Mouse (Mus musculus) heart, embryonic 14.5 days (tissue): ENCODE results near the gene Tmed10. TPM values are rescaled to one million over a fixed set of nuclear protein-coding genes. Genes with fewer than 3 reads are reported as not detected.

Source experiments
- ATAC-seq: fragments of 200-750 bp; cut with Nextera tagmentation; 2 replicates; pipeline ENCODE4 v1.8.0; 2017; ENCODE audit warnings: low read depth, moderate TSS enrichment; ENCODE audit not compliant: insufficient number of reproducible peaks, insufficient read depth, low FRiP score
- H3K27ac ChIP-seq, 2 experiments: fragments of 200-500 bp in 1 of 2; fragments of 300-500 bp in 1 of 2; sonication (generic) in 1 of 2; replicated peaks in 1 of 2; 2 replicates each; pipeline ENCODE4 v1.5.1; 2012 to 2014; ENCODE audit warnings: low read depth in 2 of 2, low read length in 2 of 2, control low read depth in 1 of 2, mild to moderate bottlenecking in 1 of 2, mixed read lengths in 1 of 2; ENCODE audit not compliant: control insufficient read depth in 1 of 2, insufficient read depth in 1 of 2
- H3K27me3 ChIP-seq: fragments of 300-500 bp; sonication (generic); 2 replicates; pipeline ENCODE4 v1.6.1; 2014; ENCODE audit warnings: mild to moderate bottlenecking, low read length, control low read depth; ENCODE audit not compliant: control insufficient read depth, insufficient read depth
- H3K36me3 ChIP-seq: fragments of 300-500 bp; sonication (generic); 2 replicates; pipeline ENCODE4 v1.6.1; 2014; ENCODE audit warnings: mild to moderate bottlenecking, control low read depth, low read length, mixed read lengths; ENCODE audit not compliant: control insufficient read depth, insufficient read depth
- H3K4me1 ChIP-seq, 2 experiments: fragments of 200-500 bp in 1 of 2; fragments of 300-500 bp in 1 of 2; sonication (generic) in 1 of 2; 2 replicates each; pipeline ENCODE4 v1.6.1; 2012 to 2014; ENCODE audit warnings: low read length in 2 of 2, control low read depth in 1 of 2, mixed read lengths in 1 of 2; ENCODE audit not compliant: control insufficient read depth in 2 of 2, insufficient read depth in 2 of 2
- H3K4me2 ChIP-seq: fragments of 300-500 bp; sonication (generic); 2 replicates; pipeline ENCODE4 v1.6.1; 2014; ENCODE audit warnings: mild to moderate bottlenecking, low read length
- H3K4me3 ChIP-seq, 2 experiments: fragments of 200-500 bp in 1 of 2; fragments of 300-500 bp in 1 of 2; sonication (generic) in 1 of 2; 2 replicates each; pipeline ENCODE4 v1.5.1; 2012 to 2014; ENCODE audit warnings: low read length in 2 of 2, mild to moderate bottlenecking in 2 of 2, control low read depth in 1 of 2, low read depth in 1 of 2, moderate library complexity in 1 of 2; ENCODE audit not compliant: control insufficient read depth in 1 of 2, insufficient read depth in 1 of 2
- H3K9ac ChIP-seq: fragments of 300-500 bp; sonication (generic); 2 replicates; pipeline ENCODE4 v1.6.1; 2014; ENCODE audit warnings: mild to moderate bottlenecking, low read length
- H3K9me3 ChIP-seq: fragments of 300-500 bp; sonication (generic); 2 replicates; pipeline ENCODE4 v1.6.1; 2016; ENCODE audit warnings: low read length, control low read depth; ENCODE audit not compliant: control insufficient read depth
- WGBS: fragments of 180-500 bp; shearing (Covaris S2); extraction: QIAGEN DNeasy Blood & Tissue Kit; methylation state at CpG from one replicate; pipeline ENCODE4 v1.1.7; 2014; 5-methylcytosine and 5-hydroxymethylcytosine counted together
- polyA plus RNA-seq: library from polyadenylated mRNA; unstranded; fragments of >200 nt; fragmentation: Nextera tagmentation; extraction: Ambion mirVana; gene quantifications from 2 replicates; pipeline ENCODE4 v1.2.1, GENCODE M21; 2014

Gene Tmed10
- polyA plus RNA-seq, 1 experiment from 2014 or later: 320 TPM

DNA sequence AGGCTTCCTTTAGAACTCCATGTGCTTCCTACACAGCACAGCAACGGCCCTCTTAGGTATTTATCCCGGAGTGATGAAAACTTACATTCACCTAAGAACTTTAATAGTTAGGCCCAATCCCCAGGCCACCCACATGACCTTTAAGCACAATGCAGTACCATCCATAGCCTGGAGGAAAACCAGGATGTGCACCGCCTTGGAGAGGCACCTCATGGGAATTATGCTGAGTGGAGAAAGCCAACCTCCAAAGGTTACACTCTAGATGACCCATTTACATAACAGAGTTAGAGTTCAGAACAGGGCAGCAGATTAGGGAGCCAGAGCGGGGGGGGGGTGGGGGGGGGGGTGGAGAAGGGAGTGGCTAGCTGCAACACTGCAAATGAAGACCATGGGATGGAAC is 32.3 kb downstream of the Tmed10 start:
- no peak overlapping the region for H3K9ac ChIP-seq
- WGBS: 72% methylated on average over 4 of the region's 4 CpGs
- peaks cover 2 to 25% of the 10 kb centered on the region in 2 experiments for H3K4me1 ChIP-seq

GRCm38 (mm10) chr12:85341131-85341530 is 33.5 kb downstream of the Tmed10 start:
- Histone ChIP-seq H3K36me3 (peaks cover 35% of the 10 kb centered on the region), H3K9ac (no peak overlapping the region), H3K27me3 (no peaks in the 10 kb centered on the region), H3K4me1 (peaks cover 2 to 29% of the 10 kb centered on the region in 2 experiments), H3K4me3 (no peak overlapping the region), H3K27ac (no peak overlapping the region), H3K4me2 (no peak overlapping the region), H3K9me3 (no peaks in the 10 kb centered on the region)
- no peak for ATAC-seq
- WGBS: 29% methylated on average over 1 of the region's 1 CpGs

More for the DNA sequence above, 32.3 kb downstream of the Tmed10 start:
- no peak overlapping the region for H3K4me3 ChIP-seq
- H3K36me3 ChIP-seq: peaks cover 32% of the 10 kb centered on the region
- no peak overlapping the region for H3K27ac ChIP-seq
- no peak for ATAC-seq
- H3K4me2 ChIP-seq: no peak overlapping the region
- H3K9me3 ChIP-seq: no peaks in the 10 kb centered on the region
- H3K27me3 ChIP-seq: no peaks in the 10 kb centered on the region

DNA sequence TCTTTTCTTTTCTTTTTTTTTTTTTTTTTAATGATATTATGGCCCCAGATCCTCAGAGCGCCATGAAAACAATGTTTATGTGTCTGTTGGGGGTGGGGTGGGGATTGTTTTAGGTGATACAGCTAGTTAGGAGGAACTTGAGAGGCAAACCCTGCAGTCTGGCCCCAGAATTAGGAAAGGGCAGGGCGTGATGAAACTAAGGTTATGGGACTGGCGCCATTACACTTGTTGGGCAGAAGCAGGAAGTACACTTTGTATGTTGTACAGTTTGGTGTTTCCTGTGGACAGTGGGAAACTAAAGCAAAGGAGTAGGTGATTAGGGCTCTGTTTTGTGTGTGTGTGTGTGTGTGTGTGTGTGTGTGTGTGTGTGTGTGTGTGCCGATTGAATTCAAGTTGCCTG is 34.7 kb downstream of the Tmed10 start:
- H3K4me2 ChIP-seq: peak overlapping the region; percentile 74
- H3K36me3 ChIP-seq: peaks cover 39% of the 10 kb centered on the region
- no peaks in the 10 kb centered on the region for H3K9me3 ChIP-seq
- ATAC-seq: no peak
- peaks cover 2 to 29% of the 10 kb centered on the region in 2 experiments for H3K4me1 ChIP-seq
- no peaks in the 10 kb centered on the region for H3K27me3 ChIP-seq
- WGBS: 42% methylated on average over 4 of the region's 4 CpGs
- peak overlapping the region; percentile 75 to 90; a peak in 3 of 4 replicates for H3K27ac ChIP-seq
- no peak overlapping the region for H3K9ac ChIP-seq
- peak overlapping the region in 1 of 2 experiments; percentile 90; a peak in 3 of 4 replicates for H3K4me3 ChIP-seq

DNA sequence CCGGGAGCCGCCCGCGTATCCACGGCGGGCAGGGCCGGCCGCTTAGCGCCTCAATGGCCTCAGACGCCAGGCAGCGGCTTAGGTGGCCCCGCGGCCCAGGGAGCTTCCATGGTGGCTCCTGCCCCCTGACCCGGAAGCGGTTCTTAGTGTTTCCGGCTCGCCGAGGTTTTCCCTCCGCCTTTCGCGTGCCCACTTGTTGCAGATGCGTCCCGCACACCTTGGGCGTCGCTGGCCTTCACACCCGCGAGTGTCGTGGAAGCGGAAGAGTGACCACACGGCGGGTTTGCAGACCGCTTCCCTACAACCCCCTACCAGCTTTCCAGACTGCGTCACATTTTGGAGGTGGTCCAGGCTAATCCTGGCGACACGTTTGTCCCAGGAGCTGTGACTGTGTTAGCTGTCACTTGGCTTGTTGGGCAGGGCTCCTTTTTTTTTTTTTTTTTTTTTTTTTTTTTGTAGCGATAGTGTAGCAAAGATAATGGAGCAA is 35.4 kb downstream of the Tmed10 start, which contains the start of gene Nek9:
Gene Nek9 (minus strand): TSS at position 120 of the 487 bp plus-strand sequence.
- H3K4me2 ChIP-seq: peak within 1 kb of the TSS; percentile 74
- peak within 1 kb of the TSS; percentile 75 to 90 for H3K27ac ChIP-seq
- H3K36me3 ChIP-seq: peaks cover 42% of the 10 kb centered on the region
- peak; percentile 81 for ATAC-seq
- WGBS: under 1% methylated on average over 34 of the region's 36 CpGs
- peaks cover 2 to 27% of the 10 kb centered on the region in 2 experiments for H3K4me1 ChIP-seq
- peak within 1 kb of the TSS; percentile 82 to 90 for H3K4me3 ChIP-seq
- no peaks in the 10 kb centered on the region for H3K9me3 ChIP-seq
- no peaks in the 10 kb centered on the region for H3K27me3 ChIP-seq
- H3K9ac ChIP-seq: peak within 1 kb of the TSS; percentile 96

GRCm38 (mm10) chr12:85338815-85339214 is 35.8 kb downstream of the Tmed10 start:
- Histone ChIP-seq H3K4me2 (peak overlapping the region; percentile 74), H3K9me3 (no peaks in the 10 kb centered on the region), H3K27me3 (no peaks in the 10 kb centered on the region), H3K27ac (peak overlapping the region; percentile 75 to 90), H3K9ac (peak overlapping the region; percentile 96), H3K4me1 (peaks cover 2 to 27% of the 10 kb centered on the region in 2 experiments), H3K4me3 (peak overlapping the region; percentile 82 to 90), H3K36me3 (peaks cover 42% of the 10 kb centered on the region)
- WGBS: under 1% methylated on average over 38 of the region's 42 CpGs
- ATAC-seq: peak; percentile 64

DNA sequence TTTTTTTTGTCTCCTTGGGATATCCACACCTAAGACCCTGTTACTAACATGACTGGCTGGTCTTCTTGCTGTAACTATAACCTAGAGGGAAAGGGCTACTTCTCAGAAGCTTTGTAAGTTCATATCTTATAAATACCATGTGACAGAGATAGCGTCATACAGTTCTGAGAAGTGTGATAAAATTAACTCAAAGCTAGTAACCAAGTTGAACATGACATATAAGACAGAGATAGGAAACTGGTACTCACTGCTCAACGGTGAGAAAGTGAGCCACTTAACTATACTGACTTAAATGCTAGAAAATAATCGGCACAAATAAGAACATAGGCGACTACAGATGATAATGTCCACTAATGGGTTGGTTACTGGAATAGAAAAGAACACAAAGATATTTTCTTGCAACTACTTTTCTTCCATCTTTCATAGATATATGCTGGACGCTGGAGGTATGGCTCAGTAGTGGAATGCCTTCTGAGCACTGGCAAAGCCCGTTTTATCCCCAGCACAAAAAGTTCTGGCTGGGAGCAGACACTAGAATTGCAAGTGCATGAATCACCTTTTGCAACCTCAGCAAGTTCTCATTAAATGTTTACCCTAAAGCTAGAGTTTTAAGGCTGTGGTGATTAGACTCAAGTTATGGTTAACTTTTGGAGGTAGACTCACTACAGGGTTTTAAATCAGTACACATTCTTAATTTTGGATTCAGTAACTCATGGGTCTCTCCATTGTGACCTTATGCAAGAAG is 36.9 kb downstream of the Tmed10 start:
- 49% methylated on average over 6 of the region's 6 CpGs for WGBS
- Histone ChIP-seq H3K36me3 (peaks cover 45% of the 10 kb centered on the region), H3K4me3 (peak overlapping the region in 1 of 2 experiments; percentile 90; a peak in 2 of 4 replicates), H3K4me1 (peaks cover 2 to 27% of the 10 kb centered on the region in 2 experiments), H3K9me3 (no peaks in the 10 kb centered on the region), H3K4me2 (peak overlapping the region; percentile 74), H3K27ac (no peak overlapping the region), H3K9ac (peak overlapping the region; percentile 96), H3K27me3 (no peaks in the 10 kb centered on the region)
- no peak for ATAC-seq

GRCm38 (mm10) chr12:85330153-85330552 is 44.5 kb downstream of the Tmed10 start:
- H3K4me3 ChIP-seq: no peak overlapping the region
- H3K4me2 ChIP-seq: no peak overlapping the region
- no peak overlapping the region for H3K27ac ChIP-seq
- H3K36me3 ChIP-seq: peaks cover 97% of the 10 kb centered on the region
- no peaks in the 10 kb centered on the region for H3K9me3 ChIP-seq
- H3K27me3 ChIP-seq: no peaks in the 10 kb centered on the region
- H3K9ac ChIP-seq: no peak overlapping the region
- no peak for ATAC-seq
- no peaks in the 10 kb centered on the region for H3K4me1 ChIP-seq
- 82% methylated on average over 7 of the region's 7 CpGs for WGBS
